Mouse (Mus musculus): ENCODE results near the gene Sart3.

- TF ChIP-seq CTCF (IDR thresholded peaks at IDR 0.05) (no peak), POLR2A (IDR thresholded peaks at IDR 0.05; ENCODE audit: insufficient read depth, low read depth, low read length) (peak; percentile 64)
These were observed at the start of gene Sart3, which contains the start of gene Iscu for GRCm38 (mm10) chr5:113772450-113772895.
